8 mouse cellular contexts compared by ENCODE assay signal in genomic region chr10:78069101-78070011, GRCm38 (mm10). TPM values are rescaled to one million over a fixed set of nuclear protein-coding genes. Genes with fewer than 3 reads are reported as not detected.
A peak's percentile ranks its signal among the peaks of the same experiment; 100 is the strongest.
DNase-seq lines count a peak whose midpoint lies in the region; ATAC-seq and TF ChIP-seq lines count a peak whose summit lies in the region.

TSS of gene Icosl (plus strand) at chr10:78069302.

- H3K4me1 ChIP-seq in forebrain, embryonic 12.5 days, result peaks cover 12% of the 10 kb centered on the region
- H3K4me1 ChIP-seq in liver, postnatal 0 days (ENCODE audit: insufficient read depth), result peaks cover 3% of the 10 kb centered on the region; the same call in 1 of the 2 replicates
- no peaks in the 10 kb centered on the region for H3K4me1 ChIP-seq in neural tube, embryonic 11.5 days (ENCODE audit: control insufficient read depth, insufficient read depth, low read length)
- H3K4me1 ChIP-seq in testis, adult 2 months (ENCODE audit: control insufficient read depth, insufficient read depth, low read length), result peaks cover 2% of the 10 kb centered on the region; the same call in 1 of the 2 replicates

- peak; percentile 75 for DNase-seq in brain, embryonic 14.5 days (ENCODE audit: low read depth)
- peak; percentile 81 to 82 for DNase-seq in heart, postnatal 10 days
- DNase-seq in kidney, postnatal 25 days, result peak; percentile 80 to 94
- peak; percentile 85 for DNase-seq in liver, postnatal 0 days
- DNase-seq in neural tube, embryonic 11.5 days (ENCODE audit: low spot score), result peak; percentile 79

- peak within 1 kb of the TSS; percentile 99 for H3K4me2 ChIP-seq in forebrain, embryonic 12.5 days
- H3K4me2 ChIP-seq in liver, postnatal 0 days (ENCODE audit: low read depth, low read length), result peak within 1 kb of the TSS; percentile 84
- H3K4me2 ChIP-seq in neural tube, embryonic 11.5 days (ENCODE audit: low read depth), result peak within 1 kb of the TSS; percentile 100

- H3K36me3 ChIP-seq in forebrain, embryonic 12.5 days (replicated peaks), result no peaks in the 10 kb centered on the region
- H3K36me3 ChIP-seq in liver, postnatal 0 days (replicated peaks; ENCODE audit: insufficient read depth, low read length), result peaks cover 5% of the 10 kb centered on the region; the same call in 1 of the 2 replicates
- no peaks in the 10 kb centered on the region for H3K36me3 ChIP-seq in neural tube, embryonic 11.5 days (ENCODE audit: control insufficient read depth, insufficient read depth, low read length)
- H3K36me3 ChIP-seq in testis, adult 2 months (ENCODE audit: control insufficient read depth, insufficient read depth, low read length), result no peaks in the 10 kb centered on the region

- peak; percentile 37; the same call in 1 of the 2 replicates for TF ChIP-seq CTCF in brain, embryonic 14.5 days (IDR thresholded peaks at IDR 0.05; ENCODE audit: borderline replicate concordance, extremely low read depth, insufficient read depth, insufficient read length)
- peak; percentile 80 for TF ChIP-seq CTCF in liver, postnatal 0 days (IDR thresholded peaks at IDR 0.05; ENCODE audit: low read depth)
- TF ChIP-seq CTCF in testis, adult 2 months (IDR thresholded peaks at IDR 0.05; ENCODE audit: control insufficient read depth, insufficient read depth, insufficient replicate concordance, low read depth, low read length), result peak; percentile 23; the same call in 1 of the 2 replicates

- H3K4me3 ChIP-seq in forebrain, embryonic 12.5 days (replicated peaks), result peak within 1 kb of the TSS; percentile 59
- H3K4me3 ChIP-seq in liver, postnatal 0 days (ENCODE audit: low read depth, low read length), result peak within 1 kb of the TSS; percentile 57
- peak within 1 kb of the TSS; percentile 61 for H3K4me3 ChIP-seq in neural tube, embryonic 11.5 days (ENCODE audit: low read depth, low read length)
- peak within 1 kb of the TSS; percentile 75 for H3K4me3 ChIP-seq in testis, adult 2 months (ENCODE audit: control insufficient read depth, low read depth, low read length)

- WGBS in forebrain, embryonic 12.5 days, result under 1% methylated on average over 66 of the region's 66 CpGs
- under 1% methylated on average over 66 of the region's 66 CpGs for WGBS in liver, postnatal 0 days (ENCODE audit: insufficient replicate concordance)
- WGBS in neural tube, embryonic 11.5 days, result under 1% methylated on average over 66 of the region's 66 CpGs

- ATAC-seq in CD4-positive, CD25-positive, alpha-beta regulatory T cell, adult 4 months, result peak; percentile 69
- ATAC-seq in forebrain, embryonic 12.5 days (ENCODE audit: low FRiP score), result peak; percentile 90
- peak; percentile 94 for ATAC-seq in liver, postnatal 0 days
- peak; percentile 86 for ATAC-seq in neural tube, embryonic 11.5 days (ENCODE audit: insufficient read depth, low FRiP score, low TSS enrichment)

- no peaks in the 10 kb centered on the region for H3K9me3 ChIP-seq in forebrain, embryonic 12.5 days
- H3K9me3 ChIP-seq in liver, postnatal 0 days (ENCODE audit: low read length), result no peaks in the 10 kb centered on the region
- no peaks in the 10 kb centered on the region for H3K9me3 ChIP-seq in neural tube, embryonic 11.5 days (ENCODE audit: control insufficient read depth, low read length)

- H3K27me3 ChIP-seq in forebrain, embryonic 12.5 days, result peaks cover 44% of the 10 kb centered on the region
- peaks cover 20% of the 10 kb centered on the region for H3K27me3 ChIP-seq in liver, postnatal 0 days (ENCODE audit: insufficient read depth, low read length)
- H3K27me3 ChIP-seq in neural tube, embryonic 11.5 days (ENCODE audit: control insufficient read depth, insufficient read depth, low read length), result peaks cover 8% of the 10 kb centered on the region; the same call in 1 of the 2 replicates
- no peaks in the 10 kb centered on the region; the same call in 1 of the 2 replicates for H3K27me3 ChIP-seq in testis, adult 2 months (ENCODE audit: control insufficient read depth, insufficient read depth, low read length)

- no peak within 1 kb of the TSS for H3K27ac ChIP-seq in forebrain, embryonic 12.5 days
- H3K27ac ChIP-seq in liver, postnatal 0 days (ENCODE audit: low read depth), result peak within 1 kb of the TSS; percentile 35; the same call in 1 of the 2 replicates
- H3K27ac ChIP-seq in neural tube, embryonic 11.5 days (ENCODE audit: low read depth, low read length), result no peak within 1 kb of the TSS
- no peak within 1 kb of the TSS for H3K27ac ChIP-seq in testis, adult 2 months (ENCODE audit: control insufficient read depth, insufficient read depth, low read depth, low read length)

- peak within 1 kb of the TSS; percentile 70 for H3K9ac ChIP-seq in forebrain, embryonic 12.5 days
- H3K9ac ChIP-seq in liver, postnatal 0 days (replicated peaks), result peak within 1 kb of the TSS; percentile 51
- peak within 1 kb of the TSS; percentile 60 for H3K9ac ChIP-seq in neural tube, embryonic 11.5 days (ENCODE audit: low read length)

- intact Hi-C loops in heart, postnatal 10 days (cut with DNase I), result loop anchor here (1.0 to 5.0 kb wide), 2 partner anchors 42 to 91 kb away; no protein-coding TSS in a partner anchor

- no peak for TF ChIP-seq POLR2A in brain, embryonic 14.5 days (IDR thresholded peaks at IDR 0.05; ENCODE audit: borderline replicate concordance, extremely low read depth, insufficient read depth, insufficient read length, poor library complexity, severe bottlenecking)
- peak; percentile 32; the same call in 1 of the 2 replicates for TF ChIP-seq POLR2A in testis, adult 2 months (IDR thresholded peaks at IDR 0.05; ENCODE audit: control insufficient read depth, low read depth, low read length)

- TF ChIP-seq EP300 in liver, postnatal 0 days (IDR thresholded peaks at IDR 0.05; ENCODE audit: low read depth), result no peak

RNA-seq across cellular contexts. Expression of gene Icosl, which starts in this region (rescaled TPM):
- 10 to 100 TPM in 1 of 2 experiments, 1 to 10 TPM in 1; 8.8 to 19.3 TPM for polyA plus RNA-seq in CD4-positive, CD25-positive, alpha-beta regulatory T cell, adult 4 months (2017; shearing (Covaris generic))
- 1.2 and 1.3 TPM in 2 replicates for polyA plus RNA-seq in brain, embryonic 14.5 days (2012; rRNA removed)
- 1.3 and 1.4 TPM in 2 replicates for polyA plus RNA-seq in forebrain, embryonic 12.5 days (2016; fragmentation: Nextera tagmentation; extraction: Ambion mirVana)
- 1 to 10 TPM; 4.4 to 5.4 TPM for total RNA-seq in heart, postnatal 10 days (2021)
- polyA plus RNA-seq in liver, postnatal 0 days (2015; fragmentation: Nextera tagmentation; extraction: Ambion mirVana), result 0.86 and 1.2 TPM in 2 replicates
- 1.4 TPM in 2 replicates for polyA plus RNA-seq in neural tube, embryonic 11.5 days (2014; fragmentation: Nextera tagmentation; extraction: Ambion mirVana)
- polyA plus RNA-seq in testis, adult 2 months (2012; rRNA removed), result 2.2 and 3.1 TPM in 2 replicates

Comparison
In these comparisons a context has a peak if more than half of its experiments do, and no peak if none do; other contexts are left out.
1. CTCF ChIP-seq: peak in every context shown above with its lines; median percentile 80 in liver, postnatal 0 days; 37 in brain, embryonic 14.5 days; 23 in testis, adult 2 months.